Mouse (Mus musculus): Measurements from ENCODE around the gene Gm43951.

DNA sequence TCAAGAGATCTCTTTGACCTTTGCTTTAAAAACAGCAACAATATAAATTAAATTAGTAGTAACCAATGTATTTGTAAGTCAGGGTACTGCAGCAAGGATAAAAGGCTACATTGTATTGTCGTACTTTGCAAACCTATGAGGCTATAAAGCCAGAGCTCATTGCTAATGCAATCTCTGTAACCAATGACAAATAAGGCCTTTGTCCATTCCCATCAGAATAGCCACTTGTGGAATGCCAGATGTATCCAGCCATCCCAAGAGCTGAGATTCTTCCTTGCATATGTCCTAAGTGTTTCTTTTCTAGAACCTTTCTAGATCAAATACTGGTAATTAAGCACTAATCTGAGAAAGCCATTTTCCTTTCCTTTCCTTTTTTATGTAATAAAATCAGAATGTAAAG is 15.8 kb downstream of the Gm43951 start:
- TF ChIP-seq CTCF (IDR thresholded peaks at IDR 0.05; ENCODE audit: borderline replicate concordance, control insufficient read depth, extremely low read depth, insufficient read depth, low read length, poor library complexity) (no peak), POLR2A (IDR thresholded peaks at IDR 0.05; ENCODE audit: control insufficient read depth, extremely low read depth, insufficient read depth, low read length, poor library complexity) (no peak)

All from thymus, adult 2 months (tissue).